Mouse (Mus musculus): ENCODE data around the gene Pitx3.
A peak's percentile ranks its signal among the peaks of the same experiment; 100 is the strongest.
"Not testable (repeated sequence)": the region's sequence is repeated elsewhere in the genome, so short reads cannot be mapped to it uniquely, and the experiment has no call there.

The Pitx3 gene

DNA sequence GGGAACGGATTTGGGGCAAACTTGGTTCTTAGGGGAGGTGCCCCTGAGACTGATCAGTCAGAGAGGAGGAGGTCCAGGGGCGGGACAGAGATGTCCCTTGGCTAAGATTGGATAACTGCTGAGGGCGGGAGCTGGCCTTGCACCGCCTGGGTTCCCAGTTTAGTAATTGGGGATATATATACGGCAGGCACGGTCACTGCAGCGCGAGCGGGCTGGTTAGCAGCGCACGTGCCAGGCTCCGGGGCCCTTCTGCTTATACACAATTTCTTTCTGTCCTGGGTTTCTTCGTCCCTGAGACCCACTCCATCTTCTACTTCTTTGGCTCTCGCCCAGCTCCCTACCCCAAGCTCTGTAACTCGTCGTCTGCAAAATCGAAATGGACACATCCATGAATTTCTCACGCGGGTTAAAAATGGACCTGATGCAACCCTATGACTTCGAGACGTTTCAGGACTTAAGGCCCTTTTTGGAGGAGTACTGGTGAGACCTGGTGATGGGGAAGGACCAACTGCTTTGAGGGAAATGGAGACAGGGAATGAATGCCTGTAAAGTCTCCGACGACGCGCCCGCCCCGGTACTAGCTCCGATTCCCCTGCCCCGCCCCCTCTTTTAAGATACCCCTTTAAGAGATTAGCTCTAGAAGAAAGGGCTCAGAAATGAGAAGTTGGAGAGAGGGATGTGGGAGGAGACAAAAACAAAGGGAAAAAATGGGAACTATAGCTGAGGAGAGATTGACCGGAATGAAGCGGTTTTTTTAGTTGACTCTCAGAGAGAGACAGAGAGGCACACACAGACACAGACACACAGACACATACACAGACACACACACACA, 16.2 kb downstream of the Pitx3 start, which contains the start of gene Elovl3:
Gene Elovl3, plus strand, starts transcription at position 204 of the 832 bp plus-strand sequence.
- DNase-seq = peak; percentile 42 to 43

GRCm38 (mm10) chr19:46131283-46131682, 16.8 kb downstream of the Pitx3 start:
- no peak for DNase-seq

- DNase-seq = not testable (repeated sequence)
These were observed 18.4 kb downstream of the Pitx3 start for GRCm38 (mm10) chr19:46129737-46130136.

DNA sequence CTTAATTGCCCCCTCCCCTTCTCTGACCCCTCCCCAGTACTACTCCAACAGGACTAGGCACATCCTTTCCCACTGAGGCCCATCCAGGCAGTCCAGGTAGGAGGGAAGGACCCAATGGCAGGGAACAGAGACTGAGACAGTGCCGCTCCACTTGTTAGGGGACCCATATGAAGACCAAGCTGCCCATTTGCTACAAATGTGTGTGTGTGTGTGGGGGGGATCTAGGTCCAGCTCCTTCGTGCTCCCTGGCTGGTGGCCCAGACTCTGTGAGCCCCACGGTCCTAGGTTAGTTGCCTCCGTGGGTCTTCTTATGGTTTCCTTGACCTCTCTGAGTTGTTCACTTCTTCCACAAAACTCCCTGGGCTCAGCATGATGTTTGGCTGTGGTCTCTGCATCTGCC, 21.8 kb downstream of the Pitx3 start:
- no peak for DNase-seq

GRCm38 (mm10) chr19:46124651-46125050, 23.5 kb downstream of the Pitx3 start:
- no peak for DNase-seq

GRCm38 (mm10) chr19:46123876-46124275, 24.2 kb downstream of the Pitx3 start:
- no peak for DNase-seq

GRCm38 (mm10) chr19:46120872-46121271, 27.3 kb downstream of the Pitx3 start:
- no peak for DNase-seq

DNA sequence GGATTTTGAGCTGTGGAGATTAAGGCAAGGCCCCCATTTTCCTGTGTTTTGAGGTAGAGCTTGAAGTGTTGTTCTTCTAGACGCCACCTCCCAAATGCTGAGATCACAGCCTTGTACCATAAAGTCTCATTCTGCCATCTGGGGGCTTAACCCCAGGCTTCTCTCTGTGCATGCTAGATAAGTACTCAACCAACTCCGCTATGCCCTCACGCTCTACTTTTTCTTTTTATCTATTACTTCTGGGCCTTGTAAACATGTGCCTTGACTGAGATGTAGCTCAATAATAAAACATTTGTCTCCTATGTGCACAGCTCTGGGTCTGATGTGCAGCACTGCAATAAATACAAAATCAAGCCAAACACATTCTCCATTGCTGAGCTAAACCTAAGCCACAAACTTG, 28.7 kb downstream of the Pitx3 start:
- no peak for DNase-seq

- DNase-seq = no peak
These were observed 33.5 kb downstream of the Pitx3 start for GRCm38 (mm10) chr19:46114617-46115016.

DNA sequence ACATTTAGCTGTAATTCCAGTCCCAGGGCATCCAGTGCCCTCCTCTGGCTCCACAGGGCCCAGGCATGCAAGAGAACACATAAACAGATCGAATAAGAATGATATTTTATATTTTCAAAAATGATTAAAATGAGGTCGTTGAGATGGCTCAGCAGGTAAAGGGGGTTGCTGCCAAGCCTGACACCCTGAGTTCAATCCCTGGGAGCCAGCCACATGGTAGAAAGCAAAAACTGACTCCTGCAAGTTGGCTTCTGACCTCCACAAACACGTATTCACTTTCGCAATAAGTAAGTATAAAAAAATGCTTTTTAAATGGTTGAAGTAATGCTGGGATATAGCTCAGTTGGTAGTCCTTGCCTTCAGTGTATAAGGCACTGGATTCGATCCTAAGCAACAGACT, 37.3 kb downstream of the Pitx3 start:
- no peak for DNase-seq

- DNase-seq = no peak
These were observed 37.9 kb downstream of the Pitx3 start for GRCm38 (mm10) chr19:46110214-46110613.

- DNase-seq = no peak
These were observed 44.0 kb downstream of the Pitx3 start for GRCm38 (mm10) chr19:46104187-46104557.

- DNase-seq = no peak
These were observed 44.5 kb downstream of the Pitx3 start for GRCm38 (mm10) chr19:46103437-46104186.

- no peak for DNase-seq
These were observed 48.6 kb downstream of the Pitx3 start for GRCm38 (mm10) chr19:46099561-46099960.

DNA sequence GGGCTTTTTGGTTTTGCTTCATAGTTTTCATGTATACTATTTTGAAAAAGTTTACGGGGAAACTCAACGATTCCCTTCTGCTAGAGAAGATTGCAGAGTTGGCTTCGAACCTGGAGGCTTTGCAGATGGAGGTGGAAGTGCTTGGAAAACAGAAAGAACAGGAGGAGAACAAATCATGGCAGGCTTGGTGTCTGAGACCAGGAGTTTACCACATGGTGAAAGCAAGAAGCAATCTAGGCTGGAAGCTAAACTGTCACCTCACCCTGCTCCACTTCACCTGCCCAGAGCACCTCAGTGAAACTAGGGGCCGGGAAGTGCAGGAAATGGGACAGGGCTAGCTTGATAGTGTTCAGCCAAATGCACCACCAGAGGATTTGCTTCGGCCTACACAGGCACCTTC, 51.7 kb downstream of the Pitx3 start:
- no peak for DNase-seq

- no peak for DNase-seq
These were observed 52.8 kb downstream of the Pitx3 start for GRCm38 (mm10) chr19:46095291-46095690.

GRCm38 (mm10) chr19:46094144-46094543, 54.0 kb downstream of the Pitx3 start:
- DNase-seq = no peak

- no peak for DNase-seq
These were observed 56.5 kb downstream of the Pitx3 start for GRCm38 (mm10) chr19:46091641-46092040.

- peak in 1 of 2 experiments; percentile 16 for DNase-seq
These were observed 60.3 kb downstream of the Pitx3 start for GRCm38 (mm10) chr19:46087871-46088270.

- peak; percentile 38 to 77 for DNase-seq
These were observed 61.8 kb downstream of the Pitx3 start for GRCm38 (mm10) chr19:46086337-46086736.

Data from kidney, postnatal 36 days (tissue).